In the genomic region with DNA sequence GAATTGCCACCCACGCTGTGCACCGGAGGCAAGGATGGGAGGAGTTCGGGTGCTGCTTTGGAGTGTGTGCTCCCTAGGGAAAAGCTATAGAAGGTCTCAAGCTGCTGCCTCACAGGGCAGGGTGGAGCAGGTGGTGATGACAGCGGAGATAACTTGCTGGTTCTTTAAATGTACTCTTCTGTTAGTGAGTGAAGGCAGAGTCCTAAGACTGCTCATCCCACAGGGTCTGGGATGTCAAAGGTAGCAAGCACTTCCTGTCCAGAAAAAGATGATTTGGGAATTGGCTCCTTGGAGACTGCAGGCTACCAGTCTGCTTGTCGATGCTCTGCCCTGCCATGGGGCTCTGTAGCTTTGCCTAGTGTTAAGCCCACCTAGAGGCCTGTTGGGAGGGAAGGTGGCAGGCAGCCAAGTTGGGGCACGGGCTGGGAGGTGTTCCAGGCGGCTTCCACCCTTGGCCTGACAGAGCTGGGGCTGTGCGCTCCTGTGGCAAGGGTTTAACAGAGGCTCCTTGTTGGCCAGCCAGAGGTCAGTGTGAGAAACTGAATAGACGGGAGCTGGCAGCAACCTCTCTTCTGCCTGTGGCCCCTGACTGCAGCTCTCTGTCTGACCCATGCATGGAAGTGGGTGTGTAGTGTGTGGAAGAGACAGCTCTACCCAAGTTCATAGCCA, we compare ENCODE assay signal across 8 mouse cellular contexts. TPM values are rescaled to one million over a fixed set of nuclear protein-coding genes. Genes with fewer than 3 reads are reported as not detected.
DNase-seq lines count a peak whose midpoint lies in the region; ATAC-seq lines count a peak whose summit lies in the region.

No protein-coding gene starts in this region.

- no peak for DNase-seq in embryonic facial prominence, embryonic 11.5 days (ENCODE audit: low spot score)
- no peak for DNase-seq in embryonic facial prominence, embryonic 10.5 days (ENCODE audit: low spot score)
- peak; percentile 48 for DNase-seq in right cerebral cortex, adult 18-20 months
- no peak for DNase-seq in right cerebral cortex, postnatal 36 days (ENCODE audit: low spot score in 2 of 2)
- DNase-seq in hindbrain, embryonic 14.5 days (ENCODE audit: low spot score), result peak; percentile 57
- DNase-seq in layer of hippocampus, postnatal 10 days (ENCODE audit: low spot score in 2 of 2), result peak; percentile 66 to 76
- no peak for DNase-seq in embryo, embryonic 11 days

- H3K9ac ChIP-seq in embryonic facial prominence, embryonic 11.5 days (replicated peaks; ENCODE audit: low read length), result no peak overlapping the region
- H3K9ac ChIP-seq in hindbrain, embryonic 14.5 days, result no peak overlapping the region
- H3K9ac ChIP-seq in stomach, embryonic 14.5 days (replicated peaks; ENCODE audit: low read depth, low read length), result no peak overlapping the region

- WGBS in embryonic facial prominence, embryonic 11.5 days, result 82% methylated on average over 9 of the region's 9 CpGs
- WGBS in embryonic facial prominence, embryonic 10.5 days, result 85% methylated on average over 9 of the region's 9 CpGs
- WGBS in hindbrain, embryonic 14.5 days, result 68% methylated on average over 9 of the region's 9 CpGs
- 66% methylated on average over 9 of the region's 9 CpGs for WGBS in stomach, embryonic 14.5 days

- H3K4me1 ChIP-seq in embryonic facial prominence, embryonic 11.5 days (ENCODE audit: control insufficient read depth, insufficient read depth, low read length), result no peaks in the 10 kb centered on the region
- peaks cover 41% of the 10 kb centered on the region for H3K4me1 ChIP-seq in embryonic facial prominence, embryonic 10.5 days
- no peaks in the 10 kb centered on the region for H3K4me1 ChIP-seq in hindbrain, embryonic 14.5 days (replicated peaks; ENCODE audit: control insufficient read depth, insufficient read depth, low read length)
- peaks cover 28% of the 10 kb centered on the region for H3K4me1 ChIP-seq in stomach, embryonic 14.5 days (ENCODE audit: control insufficient read depth, insufficient read depth, low read length)

- ATAC-seq in embryonic facial prominence, embryonic 11.5 days (replicated peaks; ENCODE audit: insufficient number of reproducible peaks, low FRiP score, low TSS enrichment, low read depth), result 0 out of 2 replicates have a peak, but pooled peaks have one; percentile 49
- peak; percentile 89 for ATAC-seq in hindbrain, embryonic 14.5 days (ENCODE audit: low FRiP score)
- ATAC-seq in stomach, embryonic 14.5 days (ENCODE audit: insufficient number of reproducible peaks, insufficient read depth, low FRiP score, low read depth), result peak; percentile 70; the same call in 1 of the 2 replicates

- H3K4me3 ChIP-seq in embryonic facial prominence, embryonic 11.5 days (ENCODE audit: low read depth, low read length), result no peak overlapping the region
- H3K4me3 ChIP-seq in embryonic facial prominence, embryonic 10.5 days, result no peak overlapping the region
- no peak overlapping the region for H3K4me3 ChIP-seq in hindbrain, embryonic 14.5 days (replicated peaks; ENCODE audit: low read length)
- no peak overlapping the region for H3K4me3 ChIP-seq in stomach, embryonic 14.5 days (ENCODE audit: low read depth, low read length)

- no peak overlapping the region for H3K27ac ChIP-seq in embryonic facial prominence, embryonic 11.5 days (replicated peaks; ENCODE audit: low read depth, low read length)
- H3K27ac ChIP-seq in embryonic facial prominence, embryonic 10.5 days (replicated peaks), result no peak overlapping the region
- H3K27ac ChIP-seq in hindbrain, embryonic 14.5 days, result no peak overlapping the region
- no peak overlapping the region; the same call in 1 of the 2 replicates for H3K27ac ChIP-seq in stomach, embryonic 14.5 days (ENCODE audit: low read length)

- no peak overlapping the region for H3K4me2 ChIP-seq in embryonic facial prominence, embryonic 11.5 days (ENCODE audit: low read depth, low read length)
- H3K4me2 ChIP-seq in hindbrain, embryonic 14.5 days (replicated peaks), result no peak overlapping the region
- no peak overlapping the region for H3K4me2 ChIP-seq in stomach, embryonic 14.5 days (replicated peaks; ENCODE audit: low read depth, low read length)

- H3K9me3 ChIP-seq in embryonic facial prominence, embryonic 11.5 days (replicated peaks; ENCODE audit: control insufficient read depth, low read length), result no peaks in the 10 kb centered on the region
- H3K9me3 ChIP-seq in embryonic facial prominence, embryonic 10.5 days, result no peaks in the 10 kb centered on the region
- no peaks in the 10 kb centered on the region for H3K9me3 ChIP-seq in hindbrain, embryonic 14.5 days (ENCODE audit: control insufficient read depth, low read length)
- H3K9me3 ChIP-seq in stomach, embryonic 14.5 days (ENCODE audit: control insufficient read depth, low read depth, low read length), result no peaks in the 10 kb centered on the region

- no peaks in the 10 kb centered on the region for H3K36me3 ChIP-seq in embryonic facial prominence, embryonic 11.5 days (replicated peaks; ENCODE audit: control insufficient read depth, insufficient read depth, low read depth, low read length)
- peaks cover 32% of the 10 kb centered on the region for H3K36me3 ChIP-seq in embryonic facial prominence, embryonic 10.5 days (replicated peaks)
- H3K36me3 ChIP-seq in hindbrain, embryonic 14.5 days (replicated peaks; ENCODE audit: control insufficient read depth, insufficient read depth), result no peaks in the 10 kb centered on the region
- no peaks in the 10 kb centered on the region; the same call in 1 of the 2 replicates for H3K36me3 ChIP-seq in stomach, embryonic 14.5 days (ENCODE audit: control insufficient read depth, insufficient read depth, low read length)

- no peaks in the 10 kb centered on the region for H3K27me3 ChIP-seq in embryonic facial prominence, embryonic 11.5 days (ENCODE audit: control insufficient read depth, insufficient read depth, low read length)
- no peaks in the 10 kb centered on the region for H3K27me3 ChIP-seq in embryonic facial prominence, embryonic 10.5 days (replicated peaks; ENCODE audit: low read depth, poor library complexity, severe bottlenecking)
- H3K27me3 ChIP-seq in hindbrain, embryonic 14.5 days (ENCODE audit: control insufficient read depth, insufficient read depth, low read length), result no peaks in the 10 kb centered on the region
- no peaks in the 10 kb centered on the region for H3K27me3 ChIP-seq in stomach, embryonic 14.5 days (ENCODE audit: control insufficient read depth, insufficient read depth, low read length)

RNA-seq across cellular contexts. Expression of gene Limd1, which starts 13.5 kb away (rescaled TPM):
- polyA plus RNA-seq in embryonic facial prominence, embryonic 11.5 days (2014; fragmentation: Nextera tagmentation; extraction: Ambion mirVana), result 46.0 and 48.3 TPM in 2 replicates
- polyA plus RNA-seq in embryonic facial prominence, embryonic 10.5 days (2016; fragmentation: Nextera tagmentation; extraction: Ambion mirVana), result 52.1 and 60.8 TPM in 2 replicates
- polyA plus RNA-seq in hindbrain, embryonic 14.5 days (2014; fragmentation: Nextera tagmentation; extraction: Ambion mirVana), result 14.1 and 15.5 TPM in 2 replicates
- 10 to 100 TPM in 1 of 2 experiments, 1 to 10 TPM in 1; 9.6 to 13.5 TPM for total RNA-seq in layer of hippocampus, postnatal 10 days (2021)
- polyA plus RNA-seq in stomach, embryonic 14.5 days (2014; fragmentation: Nextera tagmentation; extraction: Ambion mirVana), result 56.3 and 61.0 TPM in 2 replicates

RNA-seq across cellular contexts. Expression of gene Sacm1l, which starts 37.5 kb away (rescaled TPM):
- polyA plus RNA-seq in embryonic facial prominence, embryonic 11.5 days (2014; fragmentation: Nextera tagmentation; extraction: Ambion mirVana), result 53.6 and 62.4 TPM in 2 replicates
- 44.0 and 44.4 TPM in 2 replicates for polyA plus RNA-seq in embryonic facial prominence, embryonic 10.5 days (2016; fragmentation: Nextera tagmentation; extraction: Ambion mirVana)
- 56.7 and 71.8 TPM in 2 replicates for polyA plus RNA-seq in hindbrain, embryonic 14.5 days (2014; fragmentation: Nextera tagmentation; extraction: Ambion mirVana)
- 10 to 100 TPM; 41.1 to 44.5 TPM for total RNA-seq in layer of hippocampus, postnatal 10 days (2021)
- 51.7 and 53.8 TPM in 2 replicates for polyA plus RNA-seq in stomach, embryonic 14.5 days (2014; fragmentation: Nextera tagmentation; extraction: Ambion mirVana)

Comparison
In these comparisons a context has a peak if more than half of its experiments do, and no peak if none do; other contexts are left out.
1. DNase-seq: peak in right cerebral cortex, adult 18-20 months (single experiment), hindbrain, embryonic 14.5 days (single experiment) and layer of hippocampus, postnatal 10 days (2 of 2); none in embryonic facial prominence, embryonic 11.5 days (single experiment), embryonic facial prominence, embryonic 10.5 days (single experiment), right cerebral cortex, postnatal 36 days (0 of 2) and embryo, embryonic 11 days (single experiment).
2. Peak in every context shown above with its lines, with median percentiles within 50 percentile points of each other: ATAC-seq.